Mouse (Mus musculus): ENCODE measurements at regions not wholly inside any gene's neighbourhood (a gene's known extent, or its start where the extent isn't known, plus 50 kb on each side); places are given as distances from the start of the nearest gene placed in this dataset.

DNA sequence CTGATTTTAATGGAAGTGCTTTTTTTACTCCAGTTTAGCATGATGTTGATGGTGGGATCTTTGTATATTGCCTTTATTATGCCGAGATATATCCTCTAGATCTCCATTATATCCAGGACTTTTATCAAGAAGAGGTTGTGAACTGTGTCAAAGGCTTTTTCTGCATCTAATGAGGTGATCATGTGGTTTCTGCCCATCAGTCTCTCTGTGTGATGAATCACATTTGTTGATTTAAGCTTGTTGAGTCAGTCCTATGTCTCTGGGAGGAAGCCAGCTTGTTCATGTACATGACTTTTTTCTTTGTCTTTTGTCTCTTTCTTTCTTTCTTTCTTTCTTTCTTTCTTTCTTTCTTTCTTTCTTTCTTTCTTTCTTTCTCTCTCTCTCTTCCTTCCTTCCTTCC lies 348.4 kb upstream of the Adamts9 start:
- H3K4me1 ChIP-seq = no peaks in the 10 kb centered on the region
- ATAC-seq (ENCODE audit: borderline replicate concordance, extremely low read depth, low FRiP score, low TSS enrichment) = no peak
- H3K9ac ChIP-seq = no peak overlapping the region
- no peak overlapping the region for H3K4me3 ChIP-seq
- H3K4me2 ChIP-seq = no peak overlapping the region
- 82% methylated on average over 1 of the region's 1 CpGs for WGBS
- H3K27me3 ChIP-seq = no peaks in the 10 kb centered on the region
- no peak overlapping the region for H3K27ac ChIP-seq
- no peaks in the 10 kb centered on the region for H3K9me3 ChIP-seq
- no peaks in the 10 kb centered on the region for H3K36me3 ChIP-seq

GRCm38 (mm10) chr6:93288421-93288820 lies 345.1 kb upstream of the Adamts9 start:
- 63% methylated on average over 4 of the region's 4 CpGs for WGBS
- Histone ChIP-seq H3K27me3 (no peaks in the 10 kb centered on the region), H3K36me3 (no peaks in the 10 kb centered on the region), H3K4me3 (no peak overlapping the region), H3K4me2 (no peak overlapping the region), H3K9ac (no peak overlapping the region), H3K27ac (no peak overlapping the region), H3K4me1 (no peaks in the 10 kb centered on the region), H3K9me3 (no peaks in the 10 kb centered on the region)
- ATAC-seq (ENCODE audit: borderline replicate concordance, extremely low read depth, low FRiP score, low TSS enrichment) = no peak

DNA sequence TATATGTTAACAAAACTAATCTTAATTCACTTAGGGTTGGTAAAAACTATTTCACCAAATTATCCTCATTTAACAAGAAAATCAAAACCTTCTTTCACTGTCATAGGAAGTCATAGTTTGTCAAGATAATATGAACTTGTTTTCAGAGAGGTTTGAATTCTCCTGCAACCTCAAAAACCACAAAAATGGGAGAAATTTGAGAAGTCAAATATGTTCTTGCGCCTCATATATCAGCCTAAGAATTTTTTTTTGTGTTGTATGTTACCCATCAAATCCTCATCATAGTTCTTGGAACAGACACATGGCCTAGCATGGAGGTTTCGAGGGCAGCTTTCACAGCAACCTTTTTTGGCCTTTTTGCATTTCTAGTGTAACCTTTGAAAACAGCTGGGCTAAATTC lies 342.5 kb upstream of the Adamts9 start:
- Histone ChIP-seq H3K4me3 (no peak overlapping the region), H3K9ac (no peak overlapping the region), H3K4me1 (no peaks in the 10 kb centered on the region), H3K27ac (no peak overlapping the region), H3K4me2 (no peak overlapping the region), H3K27me3 (no peaks in the 10 kb centered on the region), H3K36me3 (no peaks in the 10 kb centered on the region), H3K9me3 (no peaks in the 10 kb centered on the region)
- no peak for ATAC-seq (ENCODE audit: borderline replicate concordance, extremely low read depth, low FRiP score, low TSS enrichment)
- WGBS = 82% methylated on average over 2 of the region's 2 CpGs

DNA sequence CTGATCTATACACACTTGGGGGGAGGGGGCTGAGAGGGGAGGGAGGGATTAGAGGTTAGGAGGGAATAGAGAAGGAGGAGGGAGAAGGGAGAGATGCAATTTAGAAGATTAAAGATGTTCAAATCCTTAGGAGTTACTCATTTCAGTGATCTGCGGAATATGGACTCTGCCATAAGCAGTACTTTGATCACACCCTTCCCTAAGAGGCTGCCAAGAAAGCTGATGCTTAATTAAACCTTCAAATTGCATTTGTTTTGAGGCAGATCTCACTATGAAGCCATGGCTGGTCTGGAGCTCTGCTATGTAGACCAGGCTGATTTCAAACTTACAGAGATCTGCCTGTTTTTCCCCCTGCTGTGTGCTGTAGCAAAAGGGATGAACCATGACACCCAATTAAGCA lies 338.2 kb upstream of the Adamts9 start:
- Histone ChIP-seq H3K4me2 (no peak overlapping the region), H3K9ac (no peak overlapping the region), H3K9me3 (no peaks in the 10 kb centered on the region), H3K36me3 (no peaks in the 10 kb centered on the region), H3K4me3 (no peak overlapping the region), H3K27me3 (no peaks in the 10 kb centered on the region), H3K27ac (no peak overlapping the region), H3K4me1 (no peaks in the 10 kb centered on the region)
- 65% methylated on average over 1 of the region's 1 CpGs for WGBS
- ATAC-seq (ENCODE audit: borderline replicate concordance, extremely low read depth, low FRiP score, low TSS enrichment) = no peak

- ATAC-seq (ENCODE audit: borderline replicate concordance, extremely low read depth, low FRiP score, low TSS enrichment) = peak; percentile 67
- Histone ChIP-seq H3K36me3 (no peaks in the 10 kb centered on the region), H3K4me3 (no peak overlapping the region), H3K27me3 (no peaks in the 10 kb centered on the region), H3K9ac (no peak overlapping the region), H3K4me1 (peaks cover 20% of the 10 kb centered on the region), H3K4me2 (no peak overlapping the region), H3K9me3 (no peaks in the 10 kb centered on the region), H3K27ac (peak overlapping the region; percentile 75)
- WGBS = 12% methylated on average over 12 of the region's 12 CpGs
These were observed 330.7 kb upstream of the Adamts9 start for GRCm38 (mm10) chr6:93273917-93274513.

- Histone ChIP-seq H3K4me2 (no peak overlapping the region), H3K27ac (peak overlapping the region; percentile 27), H3K9ac (no peak overlapping the region), H3K9me3 (no peaks in the 10 kb centered on the region), H3K4me1 (peaks cover 20% of the 10 kb centered on the region), H3K36me3 (no peaks in the 10 kb centered on the region), H3K27me3 (no peaks in the 10 kb centered on the region), H3K4me3 (no peak overlapping the region)
- no peak for ATAC-seq (ENCODE audit: borderline replicate concordance, extremely low read depth, low FRiP score, low TSS enrichment)
- 57% methylated on average over 4 of the region's 4 CpGs for WGBS
These were observed 328.9 kb upstream of the Adamts9 start for GRCm38 (mm10) chr6:93272206-93272605.

GRCm38 (mm10) chr6:93266826-93267225 lies 323.5 kb upstream of the Adamts9 start:
- Histone ChIP-seq H3K9me3 (no peaks in the 10 kb centered on the region), H3K27ac (no peak overlapping the region), H3K36me3 (no peaks in the 10 kb centered on the region), H3K4me3 (no peak overlapping the region), H3K4me1 (no peaks in the 10 kb centered on the region), H3K4me2 (no peak overlapping the region), H3K9ac (no peak overlapping the region), H3K27me3 (no peaks in the 10 kb centered on the region)
- 88% methylated on average over 5 of the region's 5 CpGs for WGBS
- no peak for ATAC-seq (ENCODE audit: borderline replicate concordance, extremely low read depth, low FRiP score, low TSS enrichment)

- Histone ChIP-seq H3K27ac (no peak overlapping the region), H3K9me3 (no peaks in the 10 kb centered on the region), H3K4me2 (no peak overlapping the region), H3K4me1 (no peaks in the 10 kb centered on the region), H3K4me3 (no peak overlapping the region), H3K9ac (no peak overlapping the region), H3K27me3 (no peaks in the 10 kb centered on the region), H3K36me3 (no peaks in the 10 kb centered on the region)
- WGBS = 78% methylated on average over 2 of the region's 2 CpGs
- ATAC-seq (ENCODE audit: borderline replicate concordance, extremely low read depth, low FRiP score, low TSS enrichment) = no peak
These were observed 321.9 kb upstream of the Adamts9 start for GRCm38 (mm10) chr6:93265164-93265563.

DNA sequence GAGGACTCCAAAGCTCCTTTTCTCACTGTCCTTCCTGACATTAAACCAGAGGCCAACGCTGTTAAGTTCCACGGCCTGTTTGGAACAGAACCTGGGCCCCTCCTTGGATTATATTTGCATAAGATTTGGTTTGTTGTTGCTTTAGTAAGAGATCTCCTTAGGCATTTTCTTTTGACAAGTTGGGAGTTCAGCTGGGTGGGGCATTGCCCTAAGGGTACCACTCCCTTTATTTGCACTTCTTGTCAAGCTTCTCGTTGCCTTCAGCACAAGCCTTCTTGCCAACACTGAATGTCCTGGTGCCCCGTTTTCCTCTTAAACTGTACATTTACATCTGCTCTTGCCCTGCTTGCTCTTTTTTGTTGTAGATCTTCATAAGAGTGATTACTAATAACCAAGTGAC lies 317.5 kb upstream of the Adamts9 start:
- Histone ChIP-seq H3K4me1 (0 out of 2 replicates have a peak, but pooled peaks cover 4% of the 10 kb centered on the region), H3K4me3 (no peak overlapping the region), H3K9ac (no peak overlapping the region), H3K9me3 (no peaks in the 10 kb centered on the region), H3K36me3 (no peaks in the 10 kb centered on the region), H3K27ac (no peak overlapping the region), H3K27me3 (no peaks in the 10 kb centered on the region), H3K4me2 (no peak overlapping the region)
- ATAC-seq (ENCODE audit: borderline replicate concordance, extremely low read depth, low FRiP score, low TSS enrichment) = no peak
- WGBS = 73% methylated on average over 4 of the region's 4 CpGs

DNA sequence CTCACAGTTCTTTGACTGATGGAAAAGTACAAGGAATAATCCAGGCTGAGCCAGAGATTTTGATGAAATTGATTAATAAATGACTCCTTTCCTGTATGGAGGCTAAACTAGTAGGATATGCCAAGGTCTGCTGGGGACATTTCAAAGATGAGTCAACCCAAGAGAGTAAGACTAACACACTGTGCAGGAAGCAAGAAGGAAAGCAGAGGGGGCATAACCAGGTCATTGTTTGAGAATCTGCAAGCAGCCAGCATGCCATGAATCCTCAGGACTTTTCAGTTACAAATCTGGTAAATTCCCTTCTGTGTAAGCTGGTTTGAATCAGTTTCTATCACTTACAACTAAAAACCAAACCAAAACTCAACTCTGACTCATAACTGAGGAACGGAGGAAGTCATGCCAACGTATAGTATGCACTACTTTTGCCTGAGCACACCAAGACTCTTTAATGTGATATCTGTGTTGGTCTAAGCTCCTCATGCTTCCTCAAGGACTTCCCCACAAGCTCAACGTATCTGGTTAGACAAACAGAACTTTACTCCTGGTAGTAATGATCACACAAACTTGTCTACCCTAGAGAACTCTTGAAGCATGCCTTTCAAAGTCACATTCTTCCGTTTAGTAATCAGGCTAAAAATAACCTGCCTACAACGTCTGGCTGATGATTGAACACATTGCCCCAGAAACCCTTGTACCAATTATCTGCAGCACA lies 314.0 kb upstream of the Adamts9 start:
- Histone ChIP-seq H3K27me3 (no peaks in the 10 kb centered on the region), H3K4me1 (peaks cover 13% of the 10 kb centered on the region), H3K4me3 (no peak overlapping the region), H3K9ac (no peak overlapping the region), H3K9me3 (no peaks in the 10 kb centered on the region), H3K4me2 (no peak overlapping the region), H3K36me3 (no peaks in the 10 kb centered on the region), H3K27ac (peak overlapping the region; percentile 60)
- 41% methylated on average over 5 of the region's 5 CpGs for WGBS
- peak; percentile 62; the same call in 1 of the 2 replicates for ATAC-seq (ENCODE audit: borderline replicate concordance, extremely low read depth, low FRiP score, low TSS enrichment)

GRCm38 (mm10) chr6:93253746-93254145 lies 310.5 kb upstream of the Adamts9 start:
- WGBS = 43% methylated on average over 7 of the region's 7 CpGs
- ATAC-seq (ENCODE audit: borderline replicate concordance, extremely low read depth, low FRiP score, low TSS enrichment) = no peak

GRCm38 (mm10) chr6:93248973-93249372 lies 305.7 kb upstream of the Adamts9 start:
- H3K27me3 ChIP-seq = no peaks in the 10 kb centered on the region
- no peaks in the 10 kb centered on the region for H3K36me3 ChIP-seq
- H3K27ac ChIP-seq = no peak overlapping the region
- H3K4me2 ChIP-seq = no peak overlapping the region
- no peak for ATAC-seq (ENCODE audit: borderline replicate concordance, extremely low read depth, low FRiP score, low TSS enrichment)
- H3K4me3 ChIP-seq = no peak overlapping the region
- no peaks in the 10 kb centered on the region for H3K9me3 ChIP-seq
- no peak overlapping the region for H3K9ac ChIP-seq
- H3K4me1 ChIP-seq = peaks cover 16% of the 10 kb centered on the region
- WGBS = 93% methylated on average over 4 of the region's 4 CpGs

More at GRCm38 (mm10) chr6:93253746-93254145, 310.5 kb upstream of the Adamts9 start:
- Histone ChIP-seq H3K4me2 (no peak overlapping the region), H3K27me3 (no peaks in the 10 kb centered on the region), H3K27ac (no peak overlapping the region), H3K36me3 (no peaks in the 10 kb centered on the region), H3K4me1 (peaks cover 13% of the 10 kb centered on the region), H3K4me3 (no peak overlapping the region), H3K9me3 (no peaks in the 10 kb centered on the region), H3K9ac (no peak overlapping the region)
